Mouse (Mus musculus): ENCODE data around the gene P2rx3.

The P2rx3 gene

GRCm38 (mm10) chr2:84987930-84988329, 49.3 kb downstream of the P2rx3 start, which contains the start of gene Prg3:
Prg3 (plus strand) TSS chr2:84988215.
- DNase-seq (ENCODE audit: low read depth, low spot score), result no peak

GRCm38 (mm10) chr2:84980188-84980587, 57.1 kb downstream of the P2rx3 start, which contains the start of gene Prg2:
Prg2 (plus strand) TSS chr2:84980461.
- no peak for DNase-seq (ENCODE audit: low read depth, low spot score)

- no peak for DNase-seq (ENCODE audit: low read depth, low spot score)
These were observed 61.7 kb downstream of the P2rx3 start for GRCm38 (mm10) chr2:84975580-84975979.

- DNase-seq (ENCODE audit: low read depth, low spot score), result no peak
These were observed 69.8 kb downstream of the P2rx3 start for GRCm38 (mm10) chr2:84967318-84967991.

DNA sequence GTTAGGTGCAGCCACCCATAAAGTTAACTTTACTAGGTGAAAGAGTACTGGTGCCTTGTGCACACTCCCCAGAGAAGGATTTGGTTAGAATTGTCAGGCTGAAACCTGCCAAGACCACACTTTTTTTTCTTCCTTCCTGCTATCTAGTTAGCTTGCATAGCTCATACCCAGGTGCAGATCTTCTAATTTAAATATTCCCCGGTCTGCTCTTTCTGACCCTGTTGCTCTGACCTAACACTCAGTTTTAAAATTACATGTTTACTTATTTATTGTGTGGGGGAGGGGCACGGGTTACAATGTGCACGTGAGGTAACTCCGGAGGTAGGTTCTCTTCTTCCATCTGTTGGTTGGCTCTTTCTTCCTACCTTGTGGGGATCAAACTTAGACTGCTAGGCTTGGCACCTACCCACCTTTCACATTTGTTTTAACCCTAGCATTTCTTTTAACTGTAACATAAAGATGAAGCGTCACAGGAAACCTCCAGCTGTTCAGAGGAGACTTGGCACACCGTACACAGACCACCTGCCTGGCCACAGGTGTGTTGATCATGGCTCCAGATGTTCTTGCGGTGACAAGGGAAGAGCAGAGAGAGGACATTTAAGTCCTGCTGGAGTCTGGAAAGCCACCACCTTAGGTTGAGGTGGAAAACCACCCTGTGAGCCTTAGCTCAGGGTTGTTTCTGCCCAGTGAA, 73.0 kb downstream of the P2rx3 start:
- no peak for DNase-seq (ENCODE audit: low read depth, low spot score)

GRCm38 (mm10) chr2:84962906-84963507, 74.3 kb downstream of the P2rx3 start:
- no peak for DNase-seq (ENCODE audit: low read depth, low spot score)

DNA sequence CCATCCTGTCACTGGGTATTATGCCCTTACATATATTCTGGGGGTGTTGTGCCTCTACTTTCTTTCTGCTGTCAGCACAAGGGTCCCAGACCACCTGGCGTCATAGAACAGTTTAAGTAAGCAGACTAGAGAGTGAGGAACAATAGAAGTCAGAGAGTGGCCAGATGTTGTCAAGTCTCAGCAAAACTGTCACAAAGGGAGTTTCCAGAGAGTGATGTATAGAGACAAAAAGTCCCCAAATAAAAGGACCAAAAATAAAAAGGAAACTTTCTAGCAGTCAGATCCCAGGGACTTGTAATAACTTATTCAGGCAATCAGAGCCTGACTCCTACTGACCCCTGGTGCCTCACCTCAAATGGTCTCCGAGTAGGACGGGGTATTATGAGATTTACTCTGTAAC, 75.4 kb downstream of the P2rx3 start:
- no peak for DNase-seq (ENCODE audit: low read depth, low spot score)

DNA sequence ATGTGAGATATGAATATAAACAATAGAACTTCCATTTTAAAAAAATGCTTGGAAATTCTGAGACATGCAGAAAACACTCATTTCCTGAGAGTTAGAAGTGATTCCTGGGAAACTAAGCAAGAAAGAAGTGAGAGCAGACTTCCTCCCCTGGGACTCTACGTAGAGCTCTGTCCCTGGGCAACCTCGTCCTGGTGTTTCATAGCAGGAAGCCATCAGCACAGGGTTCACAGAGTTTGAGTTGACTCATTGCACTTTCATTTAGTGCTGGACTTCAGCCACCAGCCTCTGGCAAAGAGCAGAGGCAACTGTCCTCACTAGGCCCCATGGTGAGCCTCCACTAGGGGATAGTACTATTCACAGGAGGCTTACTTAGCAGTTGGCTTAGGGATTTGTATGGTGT, 76.0 kb downstream of the P2rx3 start:
- DNase-seq (ENCODE audit: low read depth, low spot score), result no peak

DNA sequence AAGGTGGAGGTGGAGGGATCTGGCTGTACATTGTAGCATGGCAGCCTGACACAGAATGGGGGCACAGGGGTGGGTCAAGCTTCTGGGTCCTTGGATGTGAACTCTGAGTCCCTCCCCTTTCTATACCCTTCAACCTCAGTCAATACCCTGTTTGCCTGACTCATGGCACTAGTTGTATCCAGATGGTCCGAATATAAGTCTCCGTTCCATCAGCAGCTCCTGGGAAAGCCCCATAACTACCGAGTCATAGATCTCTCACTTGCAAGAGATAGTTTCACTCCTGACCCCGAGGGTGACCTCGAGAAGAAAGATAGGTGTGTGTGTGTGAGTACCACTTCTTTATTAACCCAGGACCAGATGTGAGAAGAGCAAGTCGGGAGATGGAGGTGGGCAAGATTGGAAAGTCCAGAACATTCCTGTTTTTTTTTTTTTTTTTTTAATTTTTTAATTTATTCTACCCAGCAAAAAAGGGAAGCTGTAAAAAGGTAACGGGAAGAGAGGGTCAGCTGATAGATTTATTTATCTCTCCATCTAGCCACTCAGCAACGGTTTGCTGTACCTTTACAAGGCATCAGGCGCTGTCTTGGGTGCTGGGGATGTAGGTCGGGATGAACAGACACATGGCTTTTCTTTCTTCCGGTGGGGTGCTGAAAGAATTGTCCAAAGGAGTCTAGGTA, 78.5 kb downstream of the P2rx3 start:
- no peak for DNase-seq (ENCODE audit: low read depth, low spot score)

DNA sequence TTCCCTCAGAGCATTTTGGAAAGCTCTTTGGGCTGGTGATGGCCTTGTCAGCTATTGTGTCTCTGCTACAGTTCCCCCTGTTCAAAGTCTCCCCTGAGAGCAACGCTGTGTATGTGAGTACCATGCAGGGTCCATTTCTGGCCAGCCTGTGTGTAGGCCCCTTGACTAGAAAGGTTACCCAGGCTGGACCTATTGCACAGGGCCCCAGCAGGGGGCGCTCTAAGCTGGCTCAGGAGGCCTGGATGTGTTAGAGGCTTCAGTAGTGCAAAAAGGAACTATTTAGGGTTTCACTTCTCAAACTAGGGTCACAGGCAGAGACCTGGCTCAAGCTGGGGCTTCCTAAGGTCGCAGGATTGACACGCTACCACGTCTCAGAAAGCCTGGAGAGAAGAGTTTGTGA, 81.0 kb downstream of the P2rx3 start:
- DNase-seq (ENCODE audit: low read depth, low spot score), result no peak

GRCm38 (mm10) chr2:84955435-84955834, 81.8 kb downstream of the P2rx3 start:
- no peak for DNase-seq (ENCODE audit: low read depth, low spot score)

DNA sequence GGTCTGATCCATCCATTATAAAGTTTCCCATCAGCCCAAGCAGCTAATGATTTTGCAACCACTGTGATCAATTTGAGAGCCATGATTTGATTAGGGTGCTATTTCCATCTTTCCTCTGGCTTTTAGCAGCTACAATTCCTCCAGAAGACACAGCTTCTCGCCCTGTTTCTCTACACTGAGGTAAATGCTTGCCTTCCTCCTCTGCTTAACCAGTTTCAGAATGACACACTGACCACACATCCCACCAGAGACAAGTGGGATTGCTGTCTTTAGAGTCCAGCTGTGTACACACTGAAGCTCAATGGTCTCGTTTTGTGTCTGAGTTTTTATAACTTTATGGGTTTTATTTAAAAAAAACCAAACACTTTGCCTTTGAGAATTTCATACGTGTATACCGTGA, 84.6 kb downstream of the P2rx3 start:
- DNase-seq (ENCODE audit: low read depth, low spot score), result no peak

GRCm38 (mm10) chr2:84952251-84952650, 85.0 kb downstream of the P2rx3 start:
- no peak for DNase-seq (ENCODE audit: low read depth, low spot score)

DNA sequence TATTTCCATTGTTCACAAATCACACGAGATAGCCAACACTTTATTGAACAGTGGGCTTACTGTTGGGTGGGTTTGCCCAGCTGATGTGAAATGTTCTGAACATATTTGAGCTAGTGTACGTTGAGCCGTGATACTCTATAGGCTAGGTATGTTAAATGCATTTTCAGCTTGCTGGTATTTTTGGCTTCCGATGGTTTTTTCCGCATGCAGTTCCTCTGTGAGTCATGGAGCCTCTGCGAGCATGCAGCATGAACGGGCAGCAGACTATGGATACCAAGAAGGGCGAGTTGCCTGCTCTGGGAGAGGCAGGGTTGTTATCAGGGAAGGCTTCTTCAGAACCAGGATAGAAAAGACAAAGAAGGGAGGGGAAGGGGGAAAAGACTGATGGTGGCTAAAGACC, 86.2 kb downstream of the P2rx3 start:
- DNase-seq (ENCODE audit: low read depth, low spot score), result no peak

- no peak for DNase-seq (ENCODE audit: low read depth, low spot score)
These were observed 88.5 kb downstream of the P2rx3 start for GRCm38 (mm10) chr2:84948721-84949120.
